ENCODE assay signal across 9 mouse cellular contexts in the genomic region with DNA sequence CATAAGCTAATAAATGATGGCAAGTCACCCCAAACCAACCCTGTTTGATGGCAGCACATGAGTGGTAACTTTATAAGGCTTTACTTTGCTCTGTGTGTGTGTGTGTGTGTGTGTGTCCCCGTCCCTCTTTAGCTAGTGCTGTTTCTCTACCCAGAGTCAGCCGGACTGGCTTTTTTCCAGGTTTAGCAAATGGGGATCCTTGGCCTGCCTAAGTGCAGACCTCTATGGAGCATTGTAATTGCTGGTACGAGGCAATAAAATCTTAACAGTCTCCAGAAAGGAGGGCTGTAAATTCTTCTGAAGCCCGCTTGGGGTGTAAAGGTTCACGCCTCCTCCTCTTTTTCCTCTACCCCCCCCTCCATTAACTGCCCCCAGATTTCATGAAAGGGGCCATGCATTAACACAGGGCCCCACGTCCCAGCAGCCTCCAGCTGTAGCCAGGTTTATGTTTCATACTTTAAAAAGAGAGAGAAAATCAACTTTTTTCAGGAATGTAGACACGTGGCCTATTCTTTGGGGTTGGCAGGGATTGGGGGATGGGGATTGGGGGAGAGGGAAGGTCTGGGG. TPM values are rescaled to one million over a fixed set of nuclear protein-coding genes. Genes with fewer than 3 reads are reported as not detected.
DNase-seq lines count a peak whose midpoint lies in the region; ATAC-seq and TF ChIP-seq lines count a peak whose summit lies in the region.
"Had no signal": no experiment of that assay in that cellular context is flagged by ENCODE, and none has a peak within 500 bp of the region (broad histone marks: within the 10 kb centered on the region; RNA-seq: fewer than 3 reads in every experiment).

No protein-coding gene starts in this region.

- no peak overlapping the region for H3K9ac ChIP-seq in lung, embryonic 16.5 days (ENCODE audit: low read length)
- no peak overlapping the region for H3K9ac ChIP-seq in limb, embryonic 14.5 days (ENCODE audit: low read depth, low read length, severe bottlenecking)
- H3K9ac ChIP-seq in liver, embryonic 11.5 days (ENCODE audit: low read depth, low read length): no peak overlapping the region

- DNase-seq in lung, postnatal 25 days (ENCODE audit: low spot score): no peak
- DNase-seq in hindbrain, embryonic 10.5 days (ENCODE audit: low spot score): no peak
- DNase-seq in limb, embryonic 14.5 days (ENCODE audit: low spot score): peak; percentile 94
- DNase-seq in liver, embryonic 11.5 days (ENCODE audit: low spot score): no peak
- DNase-seq in left cerebral cortex, postnatal 14 days (ENCODE audit: low spot score in 2 of 2): no peak
- no peak for DNase-seq in frontal cortex, adult 2 months (ENCODE audit: extremely low spot score in 1 of 2, low spot score in 1 of 2)
- DNase-seq: right cerebral cortex, postnatal 25 days had no signal

- no peaks in the 10 kb centered on the region for H3K27me3 ChIP-seq in lung, embryonic 16.5 days (ENCODE audit: control insufficient read depth, insufficient read depth, low read depth, low read length)
- H3K27me3 ChIP-seq in hindbrain, embryonic 10.5 days (ENCODE audit: insufficient read depth, poor library complexity, severe bottlenecking): no peaks in the 10 kb centered on the region
- no peaks in the 10 kb centered on the region for H3K27me3 ChIP-seq in limb, embryonic 14.5 days (ENCODE audit: control insufficient read depth, insufficient read depth, low read length)
- H3K27me3 ChIP-seq in liver, embryonic 11.5 days (replicated peaks; ENCODE audit: control insufficient read depth, insufficient read depth, low read length): no peaks in the 10 kb centered on the region

- intact Hi-C loops in left cerebral cortex, postnatal 14 days (cut with DNase I): no loop called here

- H3K9me3 ChIP-seq in lung, embryonic 16.5 days (ENCODE audit: control insufficient read depth, low read length): no peaks in the 10 kb centered on the region
- H3K9me3 ChIP-seq in hindbrain, embryonic 10.5 days: 0 out of 2 replicates have a peak, but pooled peaks cover 3% of the 10 kb centered on the region
- H3K9me3 ChIP-seq in limb, embryonic 14.5 days (ENCODE audit: control insufficient read depth, low read length): no peaks in the 10 kb centered on the region
- H3K9me3 ChIP-seq in liver, embryonic 11.5 days (ENCODE audit: control insufficient read depth, low read length): no peaks in the 10 kb centered on the region

- H3K4me3 ChIP-seq in lung, embryonic 16.5 days (ENCODE audit: low read length): no peak overlapping the region
- no peak overlapping the region for H3K4me3 ChIP-seq in hindbrain, embryonic 10.5 days
- H3K4me3 ChIP-seq in limb, embryonic 14.5 days (replicated peaks; ENCODE audit: low read length): no peak overlapping the region
- H3K4me3 ChIP-seq in liver, embryonic 11.5 days (ENCODE audit: low read depth, low read length): no peak overlapping the region
- H3K4me3 ChIP-seq: erythroblast, embryonic 14.5 days had no signal

- H3K4me2 ChIP-seq in lung, embryonic 16.5 days (ENCODE audit: low read depth, low read length): no peak overlapping the region
- no peak overlapping the region for H3K4me2 ChIP-seq in limb, embryonic 14.5 days (replicated peaks; ENCODE audit: low read depth, low read length, severe bottlenecking)
- no peak overlapping the region for H3K4me2 ChIP-seq in liver, embryonic 11.5 days

- 58% methylated on average over 7 of the region's 7 CpGs for WGBS in lung, embryonic 16.5 days
- 80% methylated on average over 7 of the region's 7 CpGs for whole genome bisulfite sequencing in hindbrain, embryonic 10.5 days
- 10% methylated on average over 7 of the region's 7 CpGs for WGBS in limb, embryonic 14.5 days
- WGBS in liver, embryonic 11.5 days: 65% methylated on average over 7 of the region's 7 CpGs

- no peak overlapping the region for H3K27ac ChIP-seq in lung, embryonic 16.5 days (ENCODE audit: low read length)
- peak overlapping the region; percentile 78 for H3K27ac ChIP-seq in hindbrain, embryonic 10.5 days
- peak overlapping the region; percentile 81 for H3K27ac ChIP-seq in limb, embryonic 14.5 days (replicated peaks; ENCODE audit: low read depth, low read length)
- H3K27ac ChIP-seq in liver, embryonic 11.5 days (ENCODE audit: low read depth, low read length): no peak overlapping the region

- no peaks in the 10 kb centered on the region; the same call in 1 of the 2 replicates for H3K4me1 ChIP-seq in lung, embryonic 16.5 days (replicated peaks; ENCODE audit: control insufficient read depth, insufficient read depth, low read length)
- H3K4me1 ChIP-seq in hindbrain, embryonic 10.5 days (replicated peaks): peaks cover 70% of the 10 kb centered on the region
- H3K4me1 ChIP-seq in limb, embryonic 14.5 days (ENCODE audit: control insufficient read depth, insufficient read depth, low read length): peaks cover 66% of the 10 kb centered on the region
- no peaks in the 10 kb centered on the region for H3K4me1 ChIP-seq in liver, embryonic 11.5 days (replicated peaks; ENCODE audit: control insufficient read depth, insufficient read depth, low read length)

- no peaks in the 10 kb centered on the region for H3K36me3 ChIP-seq in lung, embryonic 16.5 days (ENCODE audit: control insufficient read depth, insufficient read depth, low read length)
- H3K36me3 ChIP-seq in hindbrain, embryonic 10.5 days: no peaks in the 10 kb centered on the region
- H3K36me3 ChIP-seq in limb, embryonic 14.5 days (ENCODE audit: control insufficient read depth, insufficient read depth, low read length): no peaks in the 10 kb centered on the region
- H3K36me3 ChIP-seq in liver, embryonic 11.5 days (ENCODE audit: control insufficient read depth, insufficient read depth, low read length): no peaks in the 10 kb centered on the region

- peak; percentile 74 for ATAC-seq in lung, embryonic 16.5 days (ENCODE audit: low read depth)
- ATAC-seq in limb, embryonic 14.5 days (ENCODE audit: low FRiP score, low read depth): peak; percentile 93
- no peak for ATAC-seq in liver, embryonic 11.5 days (replicated peaks; ENCODE audit: low FRiP score)

- TF ChIP-seq POLR2A in limb, embryonic 14.5 days (IDR thresholded peaks at IDR 0.05; ENCODE audit: borderline replicate concordance, extremely low read depth, insufficient read depth, insufficient read length): no peak

RNA-seq across cellular contexts. Expression of gene Nepro, which starts 57.6 kb away (rescaled TPM):
- polyA plus RNA-seq in lung, embryonic 16.5 days (2015; fragmentation: Nextera tagmentation; extraction: Ambion mirVana): 8.1 and 8.4 TPM in 2 replicates
- 8.8 and 14.9 TPM in 2 replicates for polyA plus RNA-seq in hindbrain, embryonic 10.5 days (2016; fragmentation: Nextera tagmentation; extraction: Ambion mirVana)
- 10.6 and 13.0 TPM in 2 replicates for polyA plus RNA-seq in limb, embryonic 14.5 days (2012; rRNA removed)
- polyA plus RNA-seq in limb, embryonic 14.5 days (2014; fragmentation: Nextera tagmentation; extraction: Ambion mirVana): 7.9 and 8.1 TPM in 2 replicates
- polyA plus RNA-seq in liver, embryonic 11.5 days (2014; fragmentation: Nextera tagmentation; extraction: Ambion mirVana): 10.1 and 10.4 TPM in 2 replicates
- total RNA-seq in left cerebral cortex, postnatal 14 days (2021): 1 to 10 TPM; 4.0 to 4.5 TPM
- 3.2 and 3.9 TPM in 2 replicates for polyA plus RNA-seq in frontal cortex, adult 2 months (2012; rRNA removed)

Comparison
In these comparisons a context has a peak if more than half of its experiments do, and no peak if none do; other contexts are left out.
1. H3K27ac ChIP-seq: peak in hindbrain, embryonic 10.5 days (single experiment) and limb, embryonic 14.5 days (single experiment); none in lung, embryonic 16.5 days (single experiment) and liver, embryonic 11.5 days (single experiment).